Mouse (Mus musculus) adrenal gland, adult 8-10 months (tissue): ENCODE results near the gene Vwce. TPM values are rescaled to one million over a fixed set of nuclear protein-coding genes. Genes with fewer than 3 reads are reported as not detected.

Experiments used
- DNase-seq: peaks from one replicate; pipeline ENCODE4 v3.0.0; 2022
- total RNA-seq, 4 experiments: library from RNA; stranded (reverse); gene quantifications; 2 replicates each; pipeline ENCODE4 v1.2.4; 2022

Vwce gene
- total RNA-seq, 4 experiments from 2014 or later = 0.06 to 1.7 (median 0.59) TPM; not detected in 1

DNA sequence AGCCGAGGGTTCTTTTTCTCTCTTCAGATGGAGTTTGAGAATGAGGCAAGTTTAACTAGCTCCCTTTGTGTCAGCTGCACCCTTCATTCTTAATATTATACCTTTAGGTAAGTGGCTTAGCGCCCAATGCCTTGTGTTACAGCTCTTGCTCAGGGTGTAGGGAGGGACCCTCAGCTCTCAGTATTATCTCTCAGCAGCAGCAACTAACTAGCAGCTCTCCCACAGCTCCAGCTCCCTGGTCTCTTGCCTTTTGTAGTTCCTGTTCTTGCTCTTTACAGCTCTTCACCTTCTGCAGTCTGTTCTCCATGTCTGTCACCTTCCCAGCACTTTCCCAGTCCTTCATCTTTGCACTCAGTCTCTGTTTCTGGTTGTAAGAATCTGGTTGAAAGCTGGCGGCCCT, 57.6 kb downstream of the Vwce start:
- no peak for DNase-seq

DNA sequence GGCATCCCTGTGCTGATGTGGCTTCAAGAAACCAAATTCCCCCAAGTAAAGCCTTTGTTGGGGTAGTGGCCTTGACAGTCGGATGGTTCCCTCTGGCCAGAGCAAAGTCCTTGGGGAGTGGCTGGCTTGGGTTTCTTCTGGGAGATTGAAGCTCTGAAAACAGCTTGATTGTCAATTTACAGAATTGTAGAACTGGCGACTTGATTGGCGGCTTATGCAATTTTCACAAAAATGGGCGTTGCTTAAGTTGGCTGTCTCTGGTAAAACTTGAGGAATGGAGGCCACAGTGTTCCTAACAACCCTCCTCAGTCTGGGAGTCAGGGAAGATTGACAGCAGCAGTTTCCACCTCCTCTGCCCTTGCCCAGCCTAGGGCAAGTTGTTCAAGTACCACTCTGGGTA, 58.3 kb downstream of the Vwce start:
- DNase-seq = peak; percentile 24

DNA sequence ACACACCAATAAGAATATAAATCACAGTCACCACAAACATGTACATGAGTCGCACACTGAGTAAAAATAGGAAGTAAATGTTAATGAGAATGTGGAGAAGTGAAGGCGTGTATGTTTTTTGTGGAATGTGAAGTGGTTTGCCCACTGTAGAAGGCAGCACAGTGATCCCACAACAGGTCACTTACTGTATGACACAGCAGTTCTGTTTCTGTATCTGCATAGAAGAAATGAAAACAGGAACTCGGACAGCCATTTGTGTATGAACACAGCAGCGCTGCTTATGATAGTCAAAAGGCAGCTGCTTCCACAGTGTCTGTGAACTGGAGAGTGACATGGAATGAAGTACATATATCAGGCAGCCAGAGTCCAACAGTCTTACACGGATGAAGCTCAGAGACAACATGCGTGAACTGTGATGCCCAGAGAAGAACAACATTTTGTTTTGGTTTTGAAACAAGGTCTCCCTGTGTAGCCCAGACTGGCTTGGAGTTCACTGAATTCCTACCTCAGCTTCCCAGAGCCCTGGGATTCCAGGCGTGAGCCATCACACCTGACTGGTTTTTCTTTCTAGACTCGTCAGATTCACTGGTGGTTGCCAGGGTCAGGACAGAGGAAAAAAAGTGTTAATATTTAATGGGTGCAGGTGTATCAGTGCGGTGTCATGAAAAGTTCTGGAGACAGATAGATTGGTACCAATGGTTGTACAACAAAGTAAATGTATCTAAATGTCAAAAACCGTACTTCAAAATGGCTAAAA, 60.1 kb downstream of the Vwce start:
- DNase-seq = no peak

DNA sequence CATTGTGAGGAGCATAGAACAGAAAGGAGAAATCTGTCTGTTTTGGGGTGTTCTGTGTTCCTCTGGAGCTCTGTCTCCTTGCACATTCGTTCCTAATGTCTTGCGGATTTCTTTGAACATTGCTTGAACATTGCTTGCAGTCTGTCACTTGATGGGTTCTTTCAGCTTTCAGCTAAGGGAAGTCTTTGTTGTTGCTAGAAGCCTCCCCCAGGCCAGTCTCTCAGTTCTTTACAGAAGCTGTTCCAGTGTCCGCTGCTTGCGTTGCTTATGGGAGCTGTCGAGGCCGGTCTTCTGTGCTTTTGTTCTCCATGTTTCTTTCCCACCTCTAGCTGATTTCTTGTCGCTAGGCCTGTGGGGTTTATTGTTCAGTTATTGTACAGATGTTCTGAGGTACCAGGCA, 61.8 kb downstream of the Vwce start:
- no peak for DNase-seq

DNA sequence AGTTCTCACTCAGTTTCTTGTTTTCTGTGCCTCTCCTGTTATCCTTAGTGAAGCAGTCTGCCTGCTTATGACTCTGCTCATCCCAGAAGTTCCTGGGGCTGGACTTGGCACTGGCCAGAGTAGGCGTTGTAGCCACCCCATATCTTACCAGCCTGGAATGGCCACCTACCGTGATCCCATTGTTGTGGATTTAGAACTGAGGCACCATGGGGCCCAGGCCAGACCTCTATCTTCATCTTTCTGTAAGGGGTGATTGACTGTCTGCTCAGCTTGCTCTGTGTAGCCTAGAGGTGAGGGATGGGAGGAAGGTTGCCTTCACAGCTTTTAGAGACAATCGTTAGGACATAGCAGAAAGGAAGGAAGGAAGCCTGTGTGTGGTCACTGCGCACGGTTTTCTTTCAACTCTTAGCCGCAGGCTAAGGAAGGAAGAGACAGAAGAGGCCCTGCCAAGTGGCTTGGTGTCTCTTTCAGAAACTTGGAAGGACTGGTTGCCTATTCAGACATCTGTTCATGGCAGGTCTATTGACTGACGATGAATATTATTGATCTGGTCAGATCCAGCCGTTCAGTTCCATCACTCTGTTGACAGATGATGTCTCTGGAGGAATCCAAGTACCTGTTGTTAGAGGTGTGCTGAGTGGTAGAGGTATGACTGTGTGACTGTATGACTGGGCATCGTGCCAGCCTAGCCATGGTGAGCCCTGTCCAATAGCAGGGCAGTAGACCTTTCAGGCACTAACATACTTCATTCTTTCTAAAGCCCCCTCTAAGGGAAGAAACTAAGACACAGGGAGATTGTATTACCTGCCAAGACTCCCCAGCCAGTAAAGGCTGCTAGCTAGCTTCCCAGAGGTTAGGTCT, 64.3 kb downstream of the Vwce start:
- DNase-seq = no peak

DNA sequence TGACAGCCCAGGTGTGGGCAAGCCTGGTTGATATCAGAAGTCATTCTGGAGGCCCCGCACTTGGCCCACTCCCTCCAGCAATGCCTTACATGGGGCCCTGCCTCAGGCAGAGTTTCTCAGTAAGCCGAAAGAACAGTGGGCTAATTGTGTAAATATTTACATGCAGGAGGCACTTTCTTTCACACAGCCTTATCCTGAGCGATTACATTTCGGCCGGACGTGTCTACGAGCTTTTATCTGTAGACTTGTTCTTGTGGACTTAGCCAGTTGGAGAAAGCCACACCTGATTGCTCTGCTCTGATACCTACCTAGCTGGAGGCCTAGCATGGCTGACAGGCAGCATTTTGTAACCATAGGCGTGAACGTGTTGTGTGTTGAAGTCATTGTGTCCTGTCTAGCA, 65.8 kb downstream of the Vwce start:
- DNase-seq = no peak

DNA sequence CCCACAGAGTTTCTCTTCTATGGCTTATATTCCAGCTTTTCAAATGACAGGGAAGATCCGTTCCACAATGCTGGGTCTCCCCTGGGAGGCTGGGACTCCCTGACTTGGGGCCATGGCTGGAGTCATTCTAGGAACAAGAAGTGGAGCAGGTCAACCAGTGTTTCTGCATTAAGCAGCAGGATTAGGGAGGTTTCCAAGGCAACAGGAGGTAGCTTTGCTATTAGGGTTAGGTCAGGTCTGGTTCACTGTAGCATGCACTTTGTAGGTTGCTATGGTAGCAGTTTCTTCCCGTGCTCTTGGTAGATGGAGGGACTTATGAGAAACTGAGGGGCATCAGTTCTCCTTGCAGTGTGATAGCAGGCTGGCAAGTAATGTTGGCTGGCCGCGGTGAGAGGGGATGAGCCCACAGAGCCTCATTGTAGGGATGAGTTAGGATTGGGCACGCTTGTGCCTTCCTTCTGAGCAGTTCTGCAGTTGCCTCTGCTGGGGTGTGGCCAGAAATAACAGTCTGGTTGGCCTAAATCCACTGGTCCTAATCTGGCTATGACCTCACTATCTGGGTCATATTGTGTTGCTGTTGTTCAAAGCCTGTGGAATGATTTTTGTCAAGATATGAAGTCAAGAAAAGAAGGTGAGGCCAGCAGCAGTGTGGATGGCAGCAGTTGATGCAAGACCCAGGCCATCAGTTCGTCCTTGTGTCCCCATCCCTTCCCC, 67.2 kb downstream of the Vwce start:
- DNase-seq = no peak

DNA sequence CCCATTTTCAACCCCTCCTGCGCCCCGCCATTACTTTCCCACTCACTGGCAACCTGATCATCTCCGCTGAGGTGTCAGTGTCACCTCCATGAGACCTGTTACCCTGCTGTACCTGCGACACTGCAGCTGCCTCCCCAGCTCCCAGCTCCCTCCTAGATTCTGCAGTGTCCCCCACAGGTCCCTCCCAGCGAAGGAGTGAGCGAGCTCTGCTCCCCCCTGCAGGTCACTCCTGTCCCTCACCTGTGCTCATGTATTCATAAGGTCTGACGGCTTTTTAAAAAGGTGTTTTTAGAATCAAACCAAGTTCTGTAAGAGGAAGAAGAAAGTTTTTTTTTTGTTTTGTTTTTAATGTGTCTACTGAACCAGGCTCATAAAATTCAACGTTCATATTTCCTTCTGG, 68.1 kb downstream of the Vwce start:
- DNase-seq = no peak

DNA sequence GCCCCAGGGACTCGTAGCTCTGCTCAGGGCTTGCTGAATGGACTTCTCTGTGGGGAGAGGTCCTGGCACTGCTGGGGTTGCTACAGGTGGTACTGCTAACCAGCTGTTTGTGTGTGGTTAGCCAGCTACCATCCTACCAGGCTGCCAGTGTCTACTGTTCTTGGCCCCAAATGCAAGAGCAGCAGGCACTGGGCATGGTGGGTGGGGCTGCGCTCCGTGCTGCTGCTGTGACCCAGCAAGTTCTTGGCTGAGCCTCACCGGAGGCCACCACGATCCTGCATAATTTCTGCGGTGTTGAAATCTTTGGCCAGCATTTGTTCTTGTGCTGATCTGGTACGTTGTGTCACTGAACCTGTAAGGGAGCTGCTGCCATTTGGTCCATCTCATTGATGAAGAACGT, 69.5 kb downstream of the Vwce start:
- DNase-seq = no peak

DNA sequence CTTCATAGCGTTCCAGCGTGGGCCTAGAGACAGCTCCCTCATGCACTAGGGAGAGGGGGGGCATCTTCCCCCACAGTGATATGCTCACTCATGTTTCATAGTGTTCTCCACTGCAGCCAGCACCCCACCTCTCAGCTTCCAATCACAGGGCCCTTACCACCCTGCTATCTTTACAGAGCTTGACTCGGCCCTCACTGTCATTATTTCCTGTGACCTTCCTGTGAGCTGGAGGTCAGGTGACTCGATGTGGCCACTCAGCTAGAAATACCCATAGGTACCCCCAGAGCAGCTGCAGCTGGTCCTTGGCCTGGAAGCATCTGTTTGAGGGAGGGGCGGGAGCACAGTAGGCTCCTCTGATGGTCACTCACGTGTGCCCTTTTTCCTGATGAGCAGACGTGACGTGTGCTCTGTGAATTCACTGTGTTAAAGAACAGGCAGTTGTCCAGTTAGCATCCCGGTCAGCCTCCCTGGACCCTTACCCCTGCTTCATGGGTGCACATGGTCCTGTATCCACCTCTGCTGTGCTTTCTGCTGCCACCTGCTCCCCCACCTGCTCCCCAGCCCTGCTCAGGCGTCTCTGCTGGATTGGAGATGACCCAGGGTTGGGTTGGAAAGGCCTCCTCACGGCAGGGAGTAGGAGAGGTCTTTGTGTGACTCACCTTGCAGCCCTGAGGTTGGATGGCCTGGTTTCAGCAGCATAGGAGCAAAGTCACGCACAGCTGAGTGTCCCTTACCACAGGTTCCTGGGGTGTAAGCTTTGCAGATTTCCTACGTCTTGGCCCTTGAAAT, 73.3 kb downstream of the Vwce start:
- DNase-seq = no peak

DNA sequence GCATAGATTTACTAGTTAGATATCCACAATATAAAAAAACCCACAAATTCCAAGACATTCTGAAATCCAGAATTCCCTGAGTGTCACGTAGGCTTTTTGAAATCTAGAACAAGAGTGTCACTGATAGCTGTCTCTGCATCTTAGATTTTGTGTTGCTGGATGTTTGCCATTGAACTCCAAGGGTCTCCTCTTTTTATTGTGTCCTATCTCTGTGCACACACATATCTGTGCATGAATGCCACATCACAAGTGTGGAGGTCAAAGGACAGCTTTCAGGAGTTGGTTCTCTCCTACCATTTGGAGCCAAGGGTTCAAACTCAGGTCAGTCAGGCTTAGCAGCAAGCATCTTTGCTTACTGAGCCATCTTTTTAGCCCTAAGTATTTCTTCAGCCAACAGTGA, 73.9 kb downstream of the Vwce start:
- no peak for DNase-seq

DNA sequence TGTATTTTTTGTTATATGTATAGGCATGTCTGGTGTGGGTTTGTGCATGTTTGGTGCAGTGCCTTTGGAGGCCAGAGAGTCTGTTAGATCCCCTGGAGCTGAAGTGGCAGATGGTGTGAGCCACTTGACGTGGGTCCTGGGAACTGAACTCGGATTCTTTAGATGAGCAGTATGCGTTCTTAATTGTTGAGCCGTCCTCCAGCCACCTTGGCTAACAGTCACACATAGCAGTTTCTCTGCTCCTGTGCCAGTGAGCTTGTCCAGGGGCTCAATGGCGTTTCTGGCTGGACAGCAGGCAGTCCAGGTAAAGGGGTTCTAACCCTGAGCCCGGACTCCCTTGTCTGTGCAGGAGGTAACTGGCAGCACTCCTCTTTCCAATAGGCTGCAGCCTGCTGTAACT, 74.9 kb downstream of the Vwce start:
- no peak for DNase-seq

DNA sequence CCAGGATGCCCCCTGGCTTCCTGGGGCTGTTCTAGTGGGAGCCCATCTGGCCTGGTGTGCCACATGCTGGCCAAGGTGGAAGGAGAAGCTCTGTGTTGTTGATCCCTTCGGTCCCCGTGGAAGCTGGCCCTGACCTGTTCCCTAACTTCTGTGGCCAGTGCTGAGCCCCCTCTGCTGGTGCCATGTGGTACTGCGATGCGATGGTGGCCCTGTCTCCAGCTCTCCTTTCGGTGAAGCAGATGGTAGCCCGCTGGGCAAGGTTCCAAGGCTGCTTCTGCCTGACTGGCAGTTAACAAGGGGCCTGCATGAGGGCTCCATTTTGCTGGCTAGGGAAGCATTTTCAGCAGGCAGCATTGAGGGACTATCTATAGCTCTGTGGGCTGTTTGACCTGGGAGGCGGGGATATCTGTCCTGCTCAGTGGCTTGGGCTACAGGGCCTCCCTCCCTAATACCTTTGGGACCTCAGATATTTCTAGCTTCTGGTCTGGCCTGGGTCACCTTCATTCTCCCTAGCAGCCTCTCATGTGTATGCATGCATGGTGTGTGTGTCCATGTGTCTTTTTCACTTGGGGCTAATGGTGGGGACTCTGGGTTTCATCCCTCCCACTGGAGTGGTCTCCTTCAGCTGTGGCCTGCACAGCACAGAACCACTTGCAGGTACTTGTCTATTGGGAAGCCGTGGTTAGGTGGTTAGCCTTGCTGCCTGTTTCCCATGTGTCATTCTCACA, 75.5 kb downstream of the Vwce start:
- DNase-seq = peak; percentile 93

DNA sequence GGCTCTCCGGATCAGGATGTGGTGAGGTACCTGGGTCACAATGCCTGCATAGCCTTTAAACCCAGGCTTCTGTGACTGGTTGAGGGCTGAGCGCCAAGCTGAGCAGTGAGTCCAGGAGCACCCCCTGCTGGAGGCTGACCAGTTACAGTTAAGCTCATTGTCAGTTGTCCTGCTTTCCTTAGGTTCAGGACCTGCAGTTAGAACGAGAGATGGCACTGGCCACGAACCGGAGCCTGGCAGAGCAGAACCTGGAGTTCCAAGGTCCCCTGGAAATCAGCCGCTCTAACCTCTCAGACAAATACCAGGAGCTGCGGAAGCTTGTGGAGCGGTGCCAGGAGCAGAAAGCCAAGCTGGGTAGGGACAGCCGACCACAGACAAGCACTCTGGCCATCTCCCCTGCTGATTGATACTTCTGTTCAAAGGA, 76.1 kb downstream of the Vwce start:
- peak; percentile 36 for DNase-seq

DNA sequence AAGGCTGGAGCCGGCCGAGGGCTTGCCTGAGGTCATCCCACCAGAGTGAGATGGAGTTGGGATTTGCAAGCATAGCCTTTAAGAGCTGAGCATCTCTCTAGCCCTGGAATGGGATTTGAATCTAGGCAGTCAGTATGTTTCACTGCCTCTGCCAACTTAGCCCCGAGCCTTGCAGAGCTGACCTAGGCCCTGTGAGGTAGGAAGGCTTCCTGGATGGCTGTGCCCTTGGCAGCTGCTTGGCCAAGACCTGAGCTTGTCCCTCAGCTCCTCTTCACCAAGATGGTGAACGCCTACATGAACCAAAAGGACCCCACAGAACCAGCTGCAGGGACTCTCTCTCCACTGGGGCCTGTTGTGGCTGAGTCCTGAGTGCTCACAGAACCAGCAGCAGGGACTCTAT, 76.7 kb downstream of the Vwce start:
- no peak for DNase-seq

DNA sequence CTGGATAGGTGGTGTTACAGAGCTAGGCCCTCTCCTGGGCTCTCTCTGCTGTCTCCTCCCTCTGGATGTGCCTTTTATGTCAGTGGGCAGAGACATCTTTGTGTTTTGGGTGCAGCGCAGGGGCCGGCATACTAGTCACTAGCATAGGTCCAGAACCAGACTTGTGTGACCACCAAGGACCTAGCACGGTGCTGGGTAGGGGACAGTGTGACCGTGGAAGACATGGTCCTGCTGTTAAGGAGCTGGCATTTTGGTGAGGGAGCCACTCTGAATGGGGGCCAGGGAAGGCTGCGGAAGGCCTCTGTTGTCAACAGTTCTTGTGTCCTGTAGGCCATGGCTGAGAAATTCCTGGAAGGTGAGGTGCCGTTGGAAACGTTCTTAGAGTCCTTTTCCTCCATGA, 78.2 kb downstream of the Vwce start:
- DNase-seq = no peak

DNA sequence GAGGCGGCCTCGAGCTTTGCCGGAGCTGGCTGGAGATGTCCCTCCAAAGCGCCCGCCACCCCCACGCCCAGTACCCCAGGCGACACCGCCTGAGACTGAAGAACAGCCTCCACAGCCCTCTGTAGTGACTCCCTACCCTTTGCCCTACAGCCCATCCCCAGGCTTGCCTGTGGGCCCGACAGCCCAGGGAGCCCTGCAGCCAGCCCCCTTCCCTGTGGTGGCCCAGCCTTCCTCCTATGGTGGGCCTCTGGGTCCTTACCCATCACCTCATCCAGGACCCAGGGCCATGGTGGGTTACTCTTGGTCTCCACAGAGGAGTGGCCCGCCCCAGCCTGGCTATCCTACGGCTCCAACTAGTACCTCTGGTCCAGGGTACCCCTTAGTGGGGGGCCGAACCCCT, 78.6 kb downstream of the Vwce start:
- DNase-seq = no peak

DNA sequence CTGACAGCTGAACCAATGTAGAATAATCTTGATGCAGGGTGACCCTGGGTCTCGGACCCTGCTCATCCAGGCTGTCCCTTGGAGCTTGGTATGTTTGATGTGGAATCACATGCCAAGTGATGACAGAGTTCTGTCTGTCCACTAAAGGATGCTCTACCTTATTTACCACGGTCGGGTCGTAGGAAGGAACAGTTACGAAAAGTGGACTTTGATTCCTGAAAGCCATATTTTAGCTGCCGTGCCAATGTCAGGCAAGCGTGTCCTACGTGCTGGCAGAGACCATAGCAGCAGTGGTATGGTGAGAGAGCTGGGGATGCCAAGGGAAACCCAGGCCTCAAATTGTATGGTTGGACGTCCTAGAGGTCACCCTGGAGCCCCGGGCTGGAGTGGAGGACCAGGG, 79.5 kb downstream of the Vwce start:
- DNase-seq = no peak

DNA sequence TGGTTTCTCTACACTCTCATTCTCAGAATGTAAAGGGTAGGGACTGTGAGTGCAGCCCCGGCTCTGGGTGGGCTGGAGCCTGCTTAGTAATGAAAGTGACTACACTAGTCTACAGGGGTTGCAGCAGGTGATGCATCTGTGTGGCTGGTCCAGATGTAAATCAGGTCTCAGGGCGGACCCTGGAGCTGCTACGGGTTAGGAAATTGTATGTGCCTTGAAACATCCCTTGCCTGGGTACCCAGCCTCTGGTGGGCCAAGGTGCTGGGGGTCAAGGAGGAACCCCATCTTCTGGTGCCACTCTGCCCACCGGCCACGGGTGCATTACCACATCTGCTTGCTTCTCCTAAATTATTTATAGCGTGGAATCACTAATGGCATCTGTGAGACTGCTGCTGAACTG, 80.2 kb downstream of the Vwce start:
- DNase-seq = no peak

DNA sequence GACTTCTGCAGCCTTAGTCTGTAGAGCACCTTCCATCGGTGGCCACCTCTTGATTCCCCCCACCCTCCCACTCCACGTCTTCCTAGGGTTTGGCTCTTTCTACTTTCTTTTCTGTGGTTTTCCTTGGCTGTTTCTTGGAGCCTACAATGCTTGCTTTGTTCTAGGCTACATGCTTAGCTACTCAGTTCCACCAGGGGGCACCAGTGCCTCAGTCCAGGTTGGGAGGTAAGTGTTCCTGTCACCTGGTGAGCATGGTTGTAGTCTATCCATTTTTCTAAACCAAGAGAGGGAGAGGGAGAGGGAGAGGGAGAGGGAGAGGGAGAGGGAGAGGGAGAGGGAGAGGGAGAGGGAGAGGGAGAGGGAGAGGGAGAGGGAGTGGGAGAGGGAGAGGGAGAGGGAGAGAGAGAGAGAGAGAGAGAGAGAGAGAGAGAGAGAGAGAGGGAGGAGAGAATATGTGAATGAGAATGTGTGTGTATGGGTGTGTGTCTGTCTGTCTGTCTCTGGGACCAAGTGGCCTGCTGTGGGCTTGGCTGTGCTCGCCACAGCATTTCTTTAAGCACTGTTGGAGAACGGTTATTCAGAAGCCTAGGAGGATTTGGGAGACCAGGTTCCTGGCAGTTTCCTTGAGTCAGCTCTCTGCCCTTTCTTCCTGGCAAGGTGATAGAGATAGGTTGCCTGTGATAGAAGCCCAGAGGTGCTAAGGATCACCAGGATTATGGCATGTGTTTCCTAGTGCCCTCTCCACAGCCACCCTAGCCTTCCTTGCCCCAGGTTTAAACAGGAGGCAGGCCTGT, 80.9 kb downstream of the Vwce start:
- DNase-seq = no peak

DNA sequence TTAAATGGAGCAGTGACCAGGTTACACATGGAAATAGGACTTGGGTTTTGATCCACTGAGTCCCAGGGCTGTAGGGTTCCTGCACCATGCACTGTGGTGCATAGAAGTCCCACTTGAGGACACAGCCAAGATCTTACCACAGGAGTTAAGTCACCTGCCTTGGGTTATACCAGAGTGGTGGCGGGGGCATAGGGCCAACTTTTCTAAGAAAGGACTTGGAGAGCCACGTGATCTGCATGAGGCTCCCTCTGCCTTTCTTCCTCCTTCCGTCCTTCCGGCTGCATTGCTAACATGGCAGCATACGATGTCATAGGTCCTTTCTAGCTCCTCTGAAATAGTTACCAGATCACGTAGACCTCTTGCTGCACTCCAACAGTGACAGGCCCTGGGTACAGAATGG, 81.5 kb downstream of the Vwce start:
- DNase-seq = no peak
